Mouse (Mus musculus) heart, adult 9 months (tissue): ENCODE results near the gene Nfkb1.

Source experiments
- DNase-seq, 2 experiments: peaks; one replicate each; pipeline ENCODE4 v3.0.0; 2022; ENCODE audit warnings: low spot score in 2 of 2

Gene Nfkb1

DNA sequence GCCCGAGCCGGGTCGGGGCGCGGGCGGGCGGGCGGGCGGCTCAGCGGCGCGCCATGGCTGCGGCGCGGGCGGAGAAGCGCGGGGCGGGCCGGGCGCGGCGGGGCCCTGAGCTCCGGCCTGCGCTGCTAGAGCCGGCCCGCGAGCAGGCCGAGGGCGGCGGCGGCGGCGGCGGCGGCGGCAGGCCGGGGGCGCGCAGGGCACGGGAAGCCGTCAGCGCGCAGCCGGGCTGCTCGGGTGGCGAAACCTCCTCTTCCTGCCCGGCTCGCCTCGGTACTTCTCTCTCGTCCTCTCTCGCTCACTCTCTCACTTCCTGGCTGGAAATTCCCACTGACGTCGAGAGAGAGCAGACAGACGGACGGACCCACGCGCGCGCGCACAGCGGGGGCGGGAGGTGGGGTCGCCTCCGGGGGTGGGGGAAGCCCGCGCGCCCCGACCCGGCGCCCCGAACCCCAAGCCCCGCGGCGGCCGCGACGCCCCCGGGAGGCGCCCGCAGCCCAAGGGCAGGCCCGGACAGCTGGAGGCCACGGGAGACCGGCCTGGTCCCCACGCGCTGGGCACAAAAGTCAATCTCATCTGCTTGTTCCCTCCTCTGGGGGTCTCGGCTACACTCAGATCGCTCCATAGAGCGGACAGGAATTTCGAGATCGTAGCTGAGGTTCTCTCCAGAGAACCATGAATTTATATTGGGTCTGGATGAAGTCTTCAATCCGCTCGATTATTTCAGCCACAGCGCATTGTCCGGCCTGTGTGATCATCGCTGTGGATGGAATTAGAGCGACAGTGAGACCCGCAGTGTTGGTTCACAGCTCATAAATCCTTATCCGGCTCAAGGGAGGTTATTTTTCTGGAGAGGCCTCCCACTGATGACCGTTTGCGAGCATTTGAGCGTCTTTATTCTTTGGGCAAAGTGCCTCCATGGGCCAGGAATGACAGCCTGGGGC is at the start of gene Nfkb1:
Gene Nfkb1 (minus strand): TSS at position 357 of the 941 bp plus-strand sequence.
- peak; percentile 74 to 80 for DNase-seq

DNA sequence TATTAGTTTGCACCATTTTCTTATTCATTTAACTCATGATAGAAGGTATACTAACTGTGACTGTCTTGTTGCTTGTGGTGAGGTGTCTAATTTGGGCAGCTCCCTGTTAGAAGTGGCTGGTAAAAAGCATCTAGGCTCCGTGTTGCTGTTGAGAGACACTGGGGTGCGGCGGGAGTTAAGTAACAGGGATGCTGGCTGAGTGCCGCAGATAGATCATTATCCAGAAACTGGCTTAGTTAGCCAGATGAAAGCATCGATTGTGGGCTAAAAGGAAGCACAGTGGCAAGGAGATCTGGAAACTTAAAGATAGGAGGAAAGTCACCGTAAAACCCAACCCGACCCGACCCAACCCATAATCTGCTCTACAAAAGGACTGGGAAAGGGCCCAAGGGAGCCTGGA is 49.4 kb upstream of the Nfkb1 start:
- DNase-seq = no peak

DNA sequence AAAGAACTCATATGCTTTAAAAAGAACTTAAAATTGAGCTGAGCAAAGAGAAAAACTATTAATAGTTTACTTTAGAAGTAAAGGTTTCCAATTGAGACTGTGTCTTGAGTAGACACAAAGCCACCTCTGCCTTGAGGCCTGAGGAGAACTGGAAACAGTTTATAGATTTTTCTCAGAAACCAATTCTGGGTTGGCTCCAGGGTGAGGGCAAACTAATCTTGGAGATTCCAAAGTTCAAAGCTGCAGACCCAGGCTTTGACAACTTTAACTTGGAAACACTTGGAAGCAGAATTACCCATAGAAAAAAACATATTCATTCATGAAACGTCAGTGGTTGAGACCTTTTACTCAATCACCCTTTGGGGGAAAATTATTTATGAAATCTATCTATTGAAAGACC is 43.4 kb upstream of the Nfkb1 start:
- DNase-seq = no peak

DNA sequence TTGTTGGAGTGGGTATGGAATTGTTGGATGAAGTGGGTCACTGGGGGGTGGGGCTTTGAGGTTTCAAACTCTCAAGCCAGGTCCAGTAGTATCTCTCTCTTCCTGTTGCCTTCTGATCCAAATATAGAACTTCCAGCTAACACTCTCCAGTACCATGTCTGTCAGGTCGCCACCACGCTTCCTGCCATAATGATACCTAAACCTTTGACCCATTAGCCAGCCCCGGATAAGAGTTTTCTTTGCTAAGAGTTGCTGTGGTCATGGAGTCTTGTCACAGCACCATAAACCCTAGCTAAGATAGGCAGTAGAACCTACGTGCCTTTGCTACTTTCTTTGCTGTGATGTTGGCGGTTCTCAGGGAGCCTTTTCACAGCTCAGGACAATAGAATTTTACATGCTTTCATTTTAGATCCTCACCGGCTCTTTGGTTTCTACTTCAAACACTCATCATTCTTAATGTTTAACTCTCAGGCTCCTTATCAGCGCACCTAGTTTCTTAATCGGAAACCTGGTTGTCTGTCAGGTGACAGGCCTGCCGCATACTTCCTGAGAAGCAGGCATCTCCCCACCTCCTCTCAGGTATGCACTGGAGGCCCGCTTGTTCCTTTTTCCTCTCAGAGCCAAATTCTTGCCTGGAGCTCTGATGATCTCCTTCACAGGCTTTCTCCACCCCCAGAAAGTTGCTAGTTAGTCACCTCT is 41.5 kb upstream of the Nfkb1 start:
- DNase-seq = no peak

DNA sequence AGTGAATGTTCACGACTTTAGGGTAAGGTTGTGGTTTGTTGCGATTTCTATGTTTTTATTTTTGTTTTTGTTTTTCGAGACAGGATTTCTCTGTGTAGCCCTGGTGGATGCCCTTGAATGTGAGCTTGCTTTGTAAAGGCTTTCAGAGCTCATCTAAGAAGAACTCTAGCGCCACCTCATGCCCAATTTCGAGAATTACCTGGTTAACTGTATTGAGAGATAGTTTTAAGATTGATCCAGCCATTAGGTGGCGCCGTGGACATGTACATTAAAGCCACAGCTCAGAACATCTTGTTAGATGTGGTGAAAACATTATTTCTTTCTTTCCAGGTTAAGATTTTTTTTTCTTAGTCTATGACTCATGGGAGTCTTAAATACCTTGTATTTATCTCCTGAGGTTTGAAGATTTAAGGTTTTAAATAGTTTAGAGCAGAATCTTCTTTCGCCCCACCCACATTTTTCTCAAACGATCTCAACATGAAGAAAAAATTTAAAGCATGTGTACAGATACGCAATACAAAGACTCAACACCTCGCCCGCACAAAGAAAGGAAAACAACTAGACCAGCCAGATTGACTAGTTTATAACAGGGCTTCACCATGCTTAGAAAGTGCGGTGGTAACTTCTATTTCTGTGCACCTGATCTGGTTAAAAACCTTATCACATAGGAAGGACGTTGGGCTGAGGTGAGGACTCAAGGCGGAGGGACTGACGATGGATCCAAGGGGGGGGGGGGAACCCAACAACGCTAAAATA is 40.1 kb upstream of the Nfkb1 start:
- peak; percentile 84 to 95 for DNase-seq

DNA sequence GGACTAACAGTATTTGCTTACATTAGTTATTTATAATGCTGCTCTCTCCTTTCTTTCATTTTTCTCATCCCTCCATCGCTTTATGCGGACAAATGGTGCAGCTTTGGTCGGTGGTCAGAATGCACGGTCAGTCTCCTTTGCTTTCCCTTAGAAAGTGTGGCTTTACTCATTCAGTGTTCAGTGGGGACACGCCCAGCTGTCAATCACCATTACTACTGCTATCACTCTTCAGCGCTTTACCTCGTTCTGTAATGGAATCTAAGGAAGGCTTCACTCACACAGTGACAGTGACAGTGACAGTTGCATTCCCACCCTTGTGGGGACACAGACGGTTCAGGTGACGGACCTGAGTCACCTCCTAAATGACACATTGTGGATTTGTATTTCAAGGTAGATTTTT is 39.4 kb upstream of the Nfkb1 start:
- DNase-seq = no peak

DNA sequence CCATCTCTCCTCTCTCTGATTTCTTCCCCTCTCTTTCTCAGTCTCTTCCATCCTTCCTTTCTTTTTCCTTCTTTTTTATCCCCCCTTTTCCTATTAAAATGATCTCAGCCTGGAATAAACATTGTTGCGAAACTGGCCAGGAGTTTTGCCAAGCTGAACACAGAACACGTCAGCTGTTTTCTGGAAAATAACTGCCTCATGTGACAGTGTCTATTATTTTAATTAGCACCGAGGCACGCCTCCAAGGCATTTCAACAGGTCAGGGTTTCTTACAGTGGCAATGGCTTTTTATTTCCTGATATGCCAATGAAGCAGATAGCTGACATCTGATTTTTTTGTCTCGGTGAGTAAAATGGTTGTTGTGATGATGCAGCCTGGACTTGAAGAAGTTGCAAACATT is 38.2 kb upstream of the Nfkb1 start:
- peak; percentile 55 to 82 for DNase-seq

DNA sequence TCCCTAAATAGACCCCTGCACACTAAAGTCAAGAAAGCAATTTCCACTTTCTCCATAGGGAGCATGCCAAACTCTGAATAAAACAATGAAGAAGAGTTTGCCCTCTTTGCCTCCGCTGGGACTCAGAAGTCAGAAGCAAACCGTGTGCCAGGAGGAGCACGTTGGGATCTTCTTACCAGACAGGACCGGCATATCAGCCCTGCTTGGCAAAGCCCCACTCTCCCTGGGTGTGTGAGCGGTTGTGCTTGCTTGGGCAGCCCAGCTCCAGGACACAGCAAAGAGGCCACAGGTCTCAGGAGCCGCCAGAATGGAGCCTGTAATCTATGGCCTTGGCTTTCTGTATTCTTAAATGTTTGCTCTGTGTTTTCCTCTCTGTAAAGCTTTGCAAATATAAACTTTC is 37.6 kb upstream of the Nfkb1 start:
- no peak for DNase-seq

DNA sequence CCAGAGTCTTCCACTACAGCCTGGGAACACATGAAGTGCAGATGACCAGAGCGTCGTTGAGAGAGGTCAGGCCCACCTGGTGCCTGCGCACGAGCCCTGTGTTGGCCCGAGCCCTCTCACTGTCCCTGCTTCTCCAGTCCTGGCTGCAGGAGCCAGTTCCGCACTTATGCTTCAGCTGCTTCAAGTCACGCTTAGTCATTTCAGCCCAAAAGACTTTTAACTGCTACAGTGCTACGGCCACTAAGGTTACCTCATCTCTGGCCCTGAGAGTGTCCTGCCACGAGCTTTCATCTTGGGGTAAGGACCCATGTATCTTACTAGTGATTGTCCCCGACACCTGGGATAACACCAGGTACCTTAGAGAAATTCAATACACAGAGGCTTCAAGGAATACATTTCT is 36.0 kb upstream of the Nfkb1 start:
- DNase-seq = no peak

DNA sequence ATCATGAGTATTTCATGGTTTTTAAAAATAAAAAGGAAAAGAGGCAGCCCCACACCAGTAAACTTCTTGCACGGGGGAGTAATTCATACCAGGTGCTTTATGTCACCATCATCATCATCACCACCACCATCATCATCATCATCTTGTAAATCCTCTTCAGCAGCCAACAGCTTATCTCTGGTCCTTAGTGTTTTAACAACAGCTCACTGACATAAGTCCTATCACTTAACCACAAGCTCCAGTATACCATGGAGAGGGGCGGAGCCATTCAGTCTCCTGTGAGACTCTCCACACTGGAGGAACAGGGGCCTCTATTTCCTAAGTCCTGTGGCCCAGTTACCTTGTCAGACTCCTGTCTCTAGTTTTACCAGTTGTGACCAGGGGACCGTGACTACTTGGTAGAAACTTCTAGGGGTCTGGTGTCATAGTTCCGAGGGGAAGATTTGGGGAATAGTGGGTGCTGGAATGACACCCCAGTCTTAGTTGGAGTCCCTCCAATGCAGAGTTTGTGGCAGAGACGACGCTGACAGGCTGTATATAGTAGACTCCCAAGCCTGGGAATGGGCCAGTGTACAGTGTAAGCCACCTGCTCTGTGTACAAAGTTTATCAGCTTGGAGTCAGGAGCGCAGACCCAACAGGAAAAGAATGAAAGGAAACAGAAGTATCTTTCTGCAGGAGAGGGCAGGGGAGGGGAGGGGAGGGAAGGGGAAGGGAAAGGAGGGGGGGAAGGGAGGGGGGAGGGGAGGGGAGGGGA is 35.4 kb upstream of the Nfkb1 start:
- DNase-seq = no peak

DNA sequence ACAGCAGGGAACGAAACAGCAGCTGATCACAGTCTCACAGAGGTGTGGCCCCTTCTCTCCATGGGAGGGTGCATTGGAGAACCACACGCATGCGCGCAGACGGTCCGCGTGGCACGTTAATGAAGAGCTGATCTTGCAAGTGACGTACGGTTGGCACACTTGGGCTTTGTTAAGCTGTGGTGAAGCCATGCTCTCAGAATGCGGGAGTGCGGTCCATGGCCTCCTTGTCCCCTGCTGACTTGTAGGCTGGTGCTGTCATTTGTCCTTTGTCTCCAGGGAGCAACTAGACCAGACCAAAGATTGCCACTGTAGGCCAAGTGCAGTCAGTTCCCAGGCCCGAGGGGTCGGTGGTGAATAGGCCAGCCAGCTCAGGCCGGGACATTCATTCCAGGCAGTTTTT is 34.7 kb upstream of the Nfkb1 start:
- no peak for DNase-seq

DNA sequence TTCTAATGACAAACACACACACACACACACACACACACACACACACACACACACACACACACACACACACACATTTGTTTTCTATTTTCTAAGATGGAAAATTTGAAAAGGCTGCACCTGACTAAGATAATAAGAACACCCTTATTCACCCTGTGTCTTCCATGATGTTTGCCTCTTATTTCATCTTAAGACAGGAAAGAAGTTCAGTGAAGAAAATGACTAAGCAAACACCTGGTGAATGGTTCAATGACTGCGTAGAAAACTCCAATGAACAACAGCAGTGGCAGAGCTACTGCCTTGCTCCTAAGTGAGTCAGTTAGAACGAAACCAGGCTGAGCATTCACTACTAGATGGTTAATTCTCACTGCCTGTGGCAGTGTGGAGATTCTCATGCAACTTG is 30.8 kb upstream of the Nfkb1 start:
- DNase-seq = no peak

DNA sequence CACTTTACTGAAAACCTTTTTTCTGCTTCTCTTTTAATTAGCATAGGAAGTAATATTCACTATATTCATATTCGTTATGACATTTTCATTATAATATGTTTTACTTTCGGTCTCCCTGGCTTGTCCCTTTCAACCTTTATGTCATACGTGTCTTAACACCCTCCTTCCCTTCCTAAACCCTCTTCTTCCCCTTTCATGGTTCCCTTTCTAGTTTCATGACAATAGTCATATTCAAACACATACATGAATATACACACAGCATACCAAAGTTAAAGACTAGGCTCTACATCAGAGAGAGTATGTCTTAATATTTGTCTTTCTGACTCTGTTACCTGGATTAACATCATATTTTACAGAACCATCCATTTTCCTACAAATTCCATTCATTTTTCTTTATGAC is 28.6 kb upstream of the Nfkb1 start:
- no peak for DNase-seq

DNA sequence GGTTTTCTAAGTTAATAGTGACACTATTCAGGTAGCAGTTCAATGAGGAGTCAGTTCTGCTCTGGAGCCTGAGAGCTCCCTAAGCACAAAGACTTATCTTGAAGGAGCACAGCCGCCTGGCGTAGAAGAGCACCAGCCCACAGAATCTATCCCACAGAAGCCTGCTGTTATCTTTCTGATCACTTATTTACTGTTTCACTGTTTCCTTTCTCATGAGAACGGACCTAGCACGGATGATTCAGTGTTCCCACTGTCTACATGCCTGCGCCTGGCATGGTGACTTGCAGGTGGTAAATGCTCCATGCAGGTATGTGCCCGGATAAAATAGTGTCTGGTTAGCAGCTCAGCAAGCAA is 27.8 kb upstream of the Nfkb1 start:
- no peak for DNase-seq

DNA sequence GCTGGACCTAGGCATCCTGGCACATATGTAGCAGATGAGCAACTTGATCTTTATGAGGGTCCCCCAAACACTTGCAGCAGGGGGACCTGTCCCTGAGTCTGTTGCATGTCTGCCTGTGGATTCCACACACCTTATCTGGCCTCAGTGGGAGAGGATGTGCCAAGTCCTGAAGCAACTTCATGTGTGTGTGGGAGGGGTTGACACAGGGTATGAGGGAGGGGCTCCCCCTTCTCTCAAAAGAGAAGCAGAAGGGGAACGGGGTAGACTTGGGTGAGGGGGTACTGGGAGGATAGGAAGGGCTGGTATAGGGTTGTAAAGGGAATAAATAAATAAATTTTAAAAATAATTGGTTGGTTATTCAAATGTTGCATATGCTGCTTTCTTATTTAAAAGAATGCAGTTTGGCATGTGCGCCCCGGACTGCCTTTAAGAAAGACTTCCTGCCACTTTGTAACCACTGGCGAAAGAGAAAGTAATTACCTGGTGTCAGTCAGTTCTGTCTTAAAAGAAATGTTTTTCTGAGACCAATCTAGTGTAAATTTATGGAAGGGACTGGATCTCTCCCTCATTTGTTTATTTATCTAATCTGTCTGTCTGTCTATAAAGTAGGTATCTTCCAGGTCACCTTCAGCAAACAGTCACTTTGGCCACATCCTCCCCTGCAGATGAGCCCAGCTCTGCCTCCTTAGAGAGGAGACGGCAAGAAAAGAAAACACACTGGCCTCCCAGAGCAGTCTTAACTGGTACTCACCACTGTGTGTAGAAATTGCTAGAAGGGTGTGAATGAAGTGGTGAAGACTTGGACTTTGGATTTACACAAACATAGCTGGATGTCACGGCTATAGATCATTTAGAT is 27.2 kb upstream of the Nfkb1 start:
- DNase-seq = no peak

DNA sequence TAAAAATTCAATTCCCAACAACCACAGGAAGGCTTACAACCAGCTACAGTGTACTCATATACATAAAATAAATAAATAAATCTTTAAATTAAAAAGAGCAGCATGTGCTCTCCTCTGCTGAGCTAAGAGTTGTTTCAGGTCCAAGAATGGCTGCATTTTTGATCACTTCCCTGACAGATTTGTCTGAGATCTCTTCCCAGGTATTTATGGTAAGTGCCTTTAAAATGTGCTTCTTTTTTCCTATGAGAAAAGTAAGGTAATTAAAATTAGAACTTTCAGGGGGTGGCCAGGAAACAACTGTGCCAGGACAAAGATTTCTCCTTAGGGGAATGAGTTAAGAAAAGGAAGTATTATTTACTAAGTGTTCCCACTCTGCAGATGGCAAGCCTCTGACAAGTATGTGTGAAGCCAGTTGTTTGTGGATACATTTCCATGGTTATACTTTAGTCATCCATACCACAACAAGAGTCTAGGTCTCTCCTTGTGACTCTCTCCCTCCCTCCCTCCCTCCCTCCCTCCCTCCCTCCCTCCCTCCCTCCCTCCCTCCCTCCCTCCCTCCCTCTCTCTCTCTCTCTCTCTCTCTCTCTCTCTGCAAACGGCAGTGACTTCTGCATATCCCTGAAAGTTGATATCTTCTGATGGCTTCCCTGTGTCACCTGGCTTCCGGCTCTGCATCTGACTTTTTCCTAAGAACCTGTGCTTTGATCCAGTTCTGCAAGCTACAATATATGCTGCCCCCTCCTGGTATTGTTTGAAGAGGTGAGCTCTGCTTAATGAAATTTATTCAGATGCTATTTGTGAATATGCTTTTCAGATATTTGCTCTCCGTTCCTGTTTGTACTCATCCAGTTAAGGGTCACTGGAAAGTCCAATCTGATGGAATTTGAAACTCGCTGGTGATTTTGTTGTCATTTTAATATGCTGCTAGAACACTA is 21.9 kb upstream of the Nfkb1 start:
- no peak for DNase-seq

DNA sequence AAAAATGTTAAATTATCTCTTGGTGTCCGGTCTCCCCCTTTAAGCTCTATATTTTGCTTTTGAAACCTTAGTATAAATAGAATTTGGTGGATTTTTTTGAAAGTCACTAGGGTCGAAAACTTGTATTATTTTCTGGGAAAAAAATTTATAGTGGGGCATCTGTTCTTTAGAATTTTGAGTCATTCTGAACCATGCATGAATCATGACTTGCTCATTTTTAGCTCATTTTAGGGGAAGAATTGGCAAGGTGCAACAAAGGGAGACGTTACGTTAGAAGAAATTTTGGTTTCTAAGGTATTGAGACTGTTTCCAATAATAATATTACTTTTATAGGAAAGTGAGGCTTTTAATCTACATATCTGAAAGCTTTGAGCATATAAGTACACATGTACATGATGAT is 20.3 kb upstream of the Nfkb1 start:
- no peak for DNase-seq

DNA sequence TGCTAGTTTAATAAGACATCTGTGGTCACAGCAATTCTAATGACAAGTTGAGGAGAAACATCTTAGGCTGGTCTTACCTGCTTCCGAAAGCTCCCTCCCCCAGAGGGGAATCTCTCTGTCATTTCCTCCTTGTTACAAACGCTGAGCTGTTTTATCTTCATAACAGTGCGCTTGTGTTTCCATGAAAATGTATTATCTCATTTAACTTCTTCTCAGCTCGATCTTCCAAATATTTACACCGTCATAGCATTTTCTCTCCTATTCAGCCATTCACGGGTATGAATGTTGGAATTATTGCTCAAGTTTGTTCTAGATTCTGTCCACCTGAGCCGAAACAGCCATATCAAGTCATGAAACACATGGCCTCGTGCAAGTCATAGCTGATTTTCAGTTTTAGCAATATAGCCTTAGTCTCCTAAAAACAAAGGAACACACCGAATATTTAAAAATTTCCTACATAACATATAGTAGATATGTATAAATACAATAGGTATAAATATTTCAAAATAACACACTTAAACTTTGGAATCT is 19.8 kb upstream of the Nfkb1 start:
- DNase-seq = no peak

DNA sequence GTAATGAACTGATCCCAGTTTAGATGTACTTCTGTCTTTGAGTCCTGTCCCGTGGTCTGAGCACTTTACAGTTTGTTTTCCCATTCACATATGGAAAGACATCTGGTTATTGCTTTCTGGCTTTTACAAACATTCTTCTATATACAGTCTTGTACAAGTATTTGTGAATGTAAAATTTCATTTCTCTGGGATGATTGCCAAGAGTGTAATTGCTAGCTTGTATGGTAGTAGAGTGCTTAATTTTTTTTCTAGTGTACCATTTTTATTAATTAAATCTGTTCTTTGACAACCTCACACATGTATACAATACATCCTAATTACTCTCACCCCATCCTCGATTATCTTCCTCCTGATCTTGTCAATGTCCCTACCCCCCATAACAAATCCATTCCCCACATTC is 12.0 kb upstream of the Nfkb1 start:
- DNase-seq = no peak

DNA sequence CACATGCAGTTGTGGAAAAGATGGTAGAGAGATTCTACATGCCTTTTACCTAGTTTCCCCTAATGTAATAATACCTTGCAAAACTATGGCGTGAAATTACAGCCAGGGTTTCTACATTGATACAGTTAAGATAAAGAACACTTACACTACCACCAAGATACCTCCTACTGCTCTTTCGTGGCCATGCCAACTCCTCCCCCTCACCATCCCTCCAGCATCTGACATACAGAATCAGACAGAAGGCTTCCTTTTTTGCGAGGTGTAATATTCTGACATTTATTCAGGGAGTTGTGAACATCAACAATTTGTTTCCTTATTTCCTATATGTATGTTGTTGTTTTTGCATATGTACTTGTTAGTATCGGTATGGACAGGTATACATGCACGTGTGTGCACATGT is 11.3 kb upstream of the Nfkb1 start:
- no peak for DNase-seq
